Mouse (Mus musculus) kidney, postnatal 25 days (tissue): ENCODE measurements around the gene Samd11.

ENCODE experiments used
- DNase-seq, 2 experiments: peaks; one replicate each; pipeline ENCODE4 v3.0.0; 2021; ENCODE audit warnings: mixed read lengths in 2 of 2

The Samd11 gene

DNA sequence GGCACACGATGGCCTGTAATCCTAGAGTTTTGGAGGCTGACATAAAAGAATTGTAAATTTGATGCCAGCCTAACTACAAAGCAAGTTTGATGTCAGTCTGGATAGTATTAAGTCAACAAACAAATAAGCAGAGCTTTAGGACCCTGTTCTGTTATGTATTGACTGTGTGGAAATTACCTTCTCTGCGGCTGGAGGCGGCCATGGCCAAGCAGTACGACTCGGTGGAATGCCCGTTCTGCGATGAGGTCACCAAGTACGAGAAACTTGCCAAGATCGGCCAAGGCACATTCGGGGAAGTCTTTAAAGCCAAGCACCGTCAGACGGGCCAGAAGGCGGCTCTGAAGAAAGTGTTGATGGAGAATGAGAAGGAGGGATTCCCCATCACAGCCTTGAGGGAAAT, 42.3 kb downstream of the Samd11 start:
- DNase-seq: peak in 1 of 2 experiments; percentile 29

- no peak for DNase-seq
Measured at GRCm38 (mm10) chr4:156209963-156210635, 45.4 kb downstream of the Samd11 start.

- DNase-seq: no peak
Measured at GRCm38 (mm10) chr4:156208872-156209271, 46.6 kb downstream of the Samd11 start.

DNA sequence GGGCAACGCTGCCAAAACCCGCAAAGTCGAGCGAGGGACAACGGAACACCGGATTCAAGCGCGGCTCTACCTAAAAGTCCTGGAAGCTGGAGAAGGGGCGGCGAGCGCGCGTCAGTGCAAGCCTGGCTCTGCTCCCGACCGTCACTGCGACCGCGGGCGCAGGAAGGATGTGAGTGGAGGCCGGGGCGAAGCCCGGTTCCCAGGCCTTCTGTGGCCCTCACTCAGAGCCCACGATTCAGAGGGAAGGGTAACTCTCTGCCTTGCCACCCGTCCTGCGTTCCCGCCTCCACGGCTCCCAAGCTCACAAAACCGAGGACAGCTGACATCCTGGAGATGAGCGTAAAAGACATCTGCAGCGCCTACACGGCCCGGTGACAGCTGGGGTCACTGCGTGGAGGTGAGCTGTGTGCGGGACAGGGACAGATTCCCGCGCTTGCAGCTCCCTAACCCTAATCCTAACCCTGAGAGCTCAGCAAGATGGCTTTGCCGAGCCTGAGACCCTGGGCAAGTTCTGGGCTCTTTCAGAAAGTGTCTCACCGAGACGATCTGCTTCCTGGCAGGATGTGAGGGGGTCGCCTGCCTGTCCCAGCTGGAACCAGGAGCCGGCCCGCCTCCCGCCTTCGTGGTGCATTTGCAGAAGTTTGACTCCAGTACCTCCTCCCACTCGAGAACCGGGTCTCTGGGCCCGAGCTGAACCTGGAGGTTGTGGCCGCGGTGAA, 51.9 kb downstream of the Samd11 start:
- peak; percentile 48 to 66 for DNase-seq

DNA sequence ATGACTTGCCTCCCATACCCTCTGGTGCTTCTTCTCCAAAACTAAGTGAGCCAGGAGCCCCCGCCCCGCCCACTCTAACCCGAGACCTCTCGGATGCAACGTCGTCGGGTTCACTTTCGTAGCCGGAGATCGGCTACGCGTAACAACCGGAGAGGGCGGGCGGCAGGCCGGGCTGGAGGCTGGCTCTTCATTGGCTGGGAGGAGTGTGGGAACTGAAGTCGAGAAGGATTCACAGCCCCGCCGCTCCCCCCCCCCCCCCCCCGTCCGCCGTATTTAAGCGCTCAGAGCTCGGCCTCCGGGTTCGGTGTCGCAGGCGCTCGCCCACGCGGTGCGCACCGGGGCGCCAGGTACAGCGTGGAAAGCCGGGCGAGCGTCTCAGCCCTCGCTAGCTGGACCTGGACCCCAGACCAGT, 52.5 kb downstream of the Samd11 start, which contains the start of gene AW011738:
AW011738 (plus strand) TSS at position 304 of the 412 bp plus-strand sequence.
- DNase-seq: peak; percentile 82 to 90

DNA sequence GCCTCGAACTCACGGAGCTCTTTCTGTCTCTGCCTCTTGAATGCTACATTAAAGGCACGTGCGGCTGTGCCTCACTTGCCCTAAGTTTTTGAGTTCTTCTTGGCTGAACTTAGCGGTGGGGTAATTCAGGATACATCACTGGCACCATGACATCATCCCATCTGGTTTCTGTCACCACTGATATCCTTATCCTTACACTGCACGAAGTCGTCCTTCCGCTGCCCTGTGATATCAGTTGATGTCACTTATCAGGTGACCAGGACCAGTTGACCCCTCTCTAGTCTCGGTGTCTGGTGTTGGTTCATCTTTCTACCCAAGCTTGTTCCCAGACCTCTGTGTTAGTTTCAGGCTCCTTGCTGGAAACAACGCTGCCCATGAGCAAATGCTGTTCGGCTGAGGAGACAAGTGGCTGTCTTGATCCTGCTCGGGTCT, 53.0 kb downstream of the Samd11 start:
- DNase-seq: peak in 1 of 2 experiments; percentile 25

- DNase-seq: peak; percentile 35 to 36
Measured at GRCm38 (mm10) chr4:156200623-156201475, 54.6 kb downstream of the Samd11 start, which contains the start of gene Isg15. Gene Isg15 (minus strand): TSS chr4:156200818.

- peak; percentile 94 to 97 for DNase-seq
Measured at GRCm38 (mm10) chr4:156197829-156198205, 57.6 kb downstream of the Samd11 start.

- peak; percentile 76 to 91 for DNase-seq
Measured at GRCm38 (mm10) chr4:156197131-156197828, 58.2 kb downstream of the Samd11 start, which contains the start of gene Agrn. Gene Agrn (minus strand): TSS chr4:156197488.
